Mouse (Mus musculus) macrophage (primary cell): ENCODE results near the gene Icam2. TPM values are rescaled to one million over a fixed set of nuclear protein-coding genes. Genes with fewer than 3 reads are reported as not detected.
"Not testable (repeated sequence)": the region's sequence is repeated elsewhere in the genome, so short reads cannot be mapped to it uniquely, and the experiment has no call there.

Source experiments
- H3K27ac ChIP-seq: fragments of 350-480 bp; formaldehyde crosslinking; 2 replicates; pipeline ENCODE4 v1.9.0; 2021
- H3K36me3 ChIP-seq: fragments of 350-480 bp; formaldehyde crosslinking; 2 replicates; pipeline ENCODE4 v1.9.0; 2021; ENCODE audit errors: inconsistent target
- H3K4me3 ChIP-seq: fragments of 350-480 bp; formaldehyde crosslinking; 2 replicates; pipeline ENCODE4 v1.9.0; 2021; ENCODE audit errors: inconsistent target
- H3K79me2 ChIP-seq: fragments of 350-480 bp; formaldehyde crosslinking; 2 replicates; pipeline ENCODE4 v1.9.0; 2021; ENCODE audit errors: inconsistent target
- WGBS: methylation state at CpG from one replicate; pipeline ENCODE4 v1.1.7; 2026; ENCODE audit warnings: inconsistent platforms; ENCODE audit not compliant: missing documents; 5-methylcytosine and 5-hydroxymethylcytosine counted together
- polyA plus RNA-seq: library from polyadenylated mRNA; stranded (reverse); fragments of 250-400 nt; gene quantifications from 3 replicates; pipeline ENCODE4 v1.2.4, GENCODE M21; 2018; ENCODE audit warnings: inconsistent platforms

Gene Icam2
- polyA plus RNA-seq, 1 experiment from 2014 or later: 4.3 TPM

DNA sequence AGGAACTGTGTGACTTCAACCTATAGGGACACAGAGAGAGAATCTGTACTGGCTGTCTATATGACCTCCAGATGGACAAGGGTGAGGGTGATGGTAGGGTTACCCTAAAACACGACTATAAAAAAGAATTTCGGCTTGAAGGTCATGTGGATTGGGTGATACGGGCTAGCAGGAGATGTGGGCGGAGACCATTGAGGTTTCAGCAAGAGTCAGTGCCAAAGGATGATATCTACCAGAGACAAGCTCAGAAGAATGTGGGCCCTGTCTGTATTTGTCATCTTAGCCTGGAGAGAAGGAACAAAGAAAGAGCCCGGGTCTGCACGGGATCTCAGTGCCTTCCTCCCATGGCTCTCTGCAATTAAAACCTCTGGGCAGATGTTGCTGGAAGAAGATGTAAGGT, 38.1 kb downstream of the Icam2 start:
- 92% methylated on average over 6 of the region's 6 CpGs for WGBS
- Histone ChIP-seq H3K79me2 (no peaks in the 10 kb centered on the region), H3K4me3 (no peak overlapping the region)

DNA sequence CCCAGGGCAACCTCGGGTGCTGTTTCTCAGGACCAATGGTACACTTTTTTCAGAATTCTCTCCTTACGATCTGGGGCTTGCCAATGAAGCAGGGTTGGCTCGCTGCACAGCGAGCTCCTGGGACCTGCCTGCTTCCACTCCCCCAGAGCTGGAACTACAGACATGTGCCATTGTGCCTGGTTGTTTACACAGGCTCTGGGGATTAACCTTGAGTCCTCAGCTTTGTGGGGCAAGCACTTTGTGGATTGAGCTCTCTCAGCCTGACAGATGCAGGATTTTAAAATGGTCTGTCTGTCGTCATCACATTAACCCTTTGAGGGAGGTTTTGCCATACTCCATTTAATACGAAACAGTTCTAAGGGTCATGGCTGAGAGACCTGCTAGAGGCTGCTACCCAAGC, 43.0 kb downstream of the Icam2 start:
- Histone ChIP-seq H3K4me3 (no peak overlapping the region), H3K36me3 (no peaks in the 10 kb centered on the region), H3K27ac (no peak overlapping the region), H3K79me2 (no peaks in the 10 kb centered on the region)
- 87% methylated on average over 6 of the region's 6 CpGs for WGBS

More for the DNA sequence above, 38.1 kb downstream of the Icam2 start:
- H3K36me3 ChIP-seq: no peaks in the 10 kb centered on the region
- H3K27ac ChIP-seq: no peak overlapping the region

DNA sequence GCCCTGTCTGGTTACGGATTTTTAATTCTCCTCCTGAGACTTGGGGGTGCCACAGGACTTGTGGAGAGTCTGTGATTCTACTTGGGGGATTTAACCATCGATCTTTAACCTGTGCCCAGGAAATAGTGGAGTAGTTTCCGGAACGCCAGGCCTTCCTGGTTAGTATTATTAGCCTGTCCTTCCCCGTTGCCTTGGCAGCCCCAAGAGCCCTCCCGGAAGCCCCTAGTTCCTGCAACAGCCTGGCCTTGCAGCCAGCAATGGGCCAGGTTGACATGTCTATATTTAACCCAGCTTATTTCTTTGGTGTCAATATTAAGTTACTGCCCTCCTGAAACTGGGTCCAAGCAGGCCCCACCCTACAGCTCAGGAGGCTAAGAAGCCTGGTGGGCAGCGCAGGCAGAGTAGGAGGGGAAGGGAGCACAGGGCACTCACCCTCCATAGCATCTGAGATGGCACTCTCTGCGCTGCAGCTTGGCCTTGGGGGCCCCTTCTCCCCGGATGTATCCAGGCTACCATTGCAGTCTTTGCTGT, 46.8 kb downstream of the Icam2 start:
- Histone ChIP-seq H3K27ac (no peak overlapping the region), H3K36me3 (no peaks in the 10 kb centered on the region), H3K79me2 (no peaks in the 10 kb centered on the region), H3K4me3 (no peak overlapping the region)
- WGBS: 37% methylated on average over 9 of the region's 9 CpGs

DNA sequence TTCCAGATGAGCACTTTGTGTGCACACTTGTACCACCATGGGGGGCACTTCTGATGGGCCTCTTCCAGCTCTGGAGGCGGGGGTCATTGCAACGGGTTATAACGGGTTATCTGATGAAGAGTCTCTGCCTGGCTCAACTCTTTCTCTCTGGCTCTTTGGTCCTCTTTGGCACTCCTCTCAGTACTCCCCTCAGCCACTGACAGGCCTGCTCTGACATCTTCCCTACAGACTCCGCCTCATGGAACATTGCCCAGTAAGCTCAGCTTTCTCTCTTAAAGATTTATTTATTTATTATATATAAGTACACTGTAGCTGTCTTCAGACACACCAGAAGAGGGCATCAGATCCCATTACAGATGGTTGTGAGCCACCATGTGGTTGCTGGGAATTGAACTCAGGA, 48.6 kb downstream of the Icam2 start:
- H3K4me3 ChIP-seq, H3K36me3 ChIP-seq, H3K79me2 ChIP-seq, H3K27ac ChIP-seq: not testable (repeated sequence)
- 100% methylated on average over 4 of the region's 4 CpGs for WGBS

DNA sequence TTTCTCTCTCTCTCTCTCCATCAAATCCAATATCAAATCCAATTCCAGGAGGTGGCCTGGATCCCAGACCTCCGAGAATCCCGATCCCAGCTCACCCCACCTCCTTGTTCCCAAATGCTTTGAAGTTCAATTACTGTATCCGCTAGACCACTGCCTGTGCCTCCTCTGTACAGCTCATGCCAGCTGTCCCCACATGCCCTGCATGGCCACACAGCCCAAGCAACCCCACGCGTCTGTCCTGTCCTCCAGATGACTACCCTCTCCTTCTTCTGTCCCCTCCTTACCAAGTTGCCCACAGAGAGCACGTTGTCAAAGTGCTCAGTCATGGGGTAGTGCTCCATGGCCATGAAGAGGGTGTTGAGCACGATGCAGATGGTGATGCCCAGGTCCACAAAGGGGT, 49.0 kb downstream of the Icam2 start:
- Histone ChIP-seq H3K36me3 (no peaks in the 10 kb centered on the region), H3K79me2 (no peaks in the 10 kb centered on the region), H3K4me3 (no peak overlapping the region), H3K27ac (no peak overlapping the region)
- WGBS: 92% methylated on average over 7 of the region's 7 CpGs

DNA sequence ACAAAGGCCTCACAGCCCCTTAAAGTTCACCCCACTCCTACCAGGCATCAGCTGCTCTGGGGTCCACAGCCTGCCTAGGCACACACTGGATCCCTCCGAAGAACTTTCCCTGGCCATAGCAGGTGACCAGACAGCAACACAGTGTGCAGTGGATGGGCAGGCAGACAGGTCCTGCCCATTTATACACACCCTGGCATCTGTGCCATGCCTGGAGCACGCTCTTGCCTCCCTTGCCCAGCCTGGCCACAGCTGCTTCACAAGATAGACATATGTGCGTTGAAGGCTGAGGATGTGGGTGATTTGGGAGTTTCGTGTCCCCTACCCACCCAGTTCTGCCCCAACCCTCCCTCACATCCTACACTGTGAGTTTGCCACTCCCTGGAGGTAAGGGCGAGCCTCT, 49.8 kb downstream of the Icam2 start:
- no peak overlapping the region for H3K27ac ChIP-seq
- no peak overlapping the region for H3K4me3 ChIP-seq
- 94% methylated on average over 5 of the region's 5 CpGs for WGBS
- no peaks in the 10 kb centered on the region for H3K79me2 ChIP-seq
- no peaks in the 10 kb centered on the region for H3K36me3 ChIP-seq

DNA sequence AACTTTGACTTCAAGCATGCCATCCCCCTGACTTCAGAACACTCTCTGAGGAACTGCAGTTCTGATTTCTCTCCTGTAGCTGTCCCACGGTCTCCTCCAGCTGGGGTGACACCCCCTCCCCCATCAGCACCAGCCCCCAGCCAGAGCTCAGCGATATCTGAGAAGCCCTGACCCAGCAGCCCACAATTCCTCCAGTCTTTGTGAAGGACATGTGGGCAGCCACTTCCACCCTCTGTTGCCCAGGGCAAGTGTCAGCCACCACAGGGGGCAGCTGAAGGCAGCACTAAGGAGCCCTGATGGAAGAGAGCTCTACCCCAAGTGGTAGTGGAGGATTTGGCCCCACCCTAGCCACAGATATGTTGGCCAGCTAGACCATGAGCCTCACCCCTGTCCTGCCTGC, 53.8 kb downstream of the Icam2 start:
- Histone ChIP-seq H3K79me2 (no peaks in the 10 kb centered on the region), H3K4me3 (no peak overlapping the region), H3K36me3 (no peaks in the 10 kb centered on the region), H3K27ac (no peak overlapping the region)
- 27% methylated on average over 2 of the region's 2 CpGs for WGBS

DNA sequence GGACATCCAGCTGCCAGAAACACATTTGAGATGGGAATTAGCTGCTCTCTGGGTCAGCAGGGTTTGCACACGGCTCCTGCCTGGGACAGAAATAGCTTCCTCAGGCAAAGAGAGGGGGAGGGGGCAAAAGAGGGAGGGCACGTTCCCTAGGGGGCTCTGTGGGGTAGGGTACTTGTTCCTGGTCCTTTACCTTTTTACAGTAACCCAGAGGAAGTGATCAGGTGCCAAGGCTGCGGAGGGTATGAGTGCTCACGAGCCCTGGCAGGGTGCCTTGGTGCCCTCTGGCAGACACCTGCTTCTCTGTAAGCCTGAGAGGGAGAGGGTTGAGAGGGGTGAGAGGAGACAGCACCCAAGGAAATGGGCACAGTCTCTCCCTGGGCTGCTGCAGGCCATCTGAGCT, 55.4 kb downstream of the Icam2 start:
- 43% methylated on average over 4 of the region's 4 CpGs for WGBS
- Histone ChIP-seq H3K27ac (no peak overlapping the region), H3K36me3 (no peaks in the 10 kb centered on the region), H3K79me2 (no peaks in the 10 kb centered on the region), H3K4me3 (no peak overlapping the region)

DNA sequence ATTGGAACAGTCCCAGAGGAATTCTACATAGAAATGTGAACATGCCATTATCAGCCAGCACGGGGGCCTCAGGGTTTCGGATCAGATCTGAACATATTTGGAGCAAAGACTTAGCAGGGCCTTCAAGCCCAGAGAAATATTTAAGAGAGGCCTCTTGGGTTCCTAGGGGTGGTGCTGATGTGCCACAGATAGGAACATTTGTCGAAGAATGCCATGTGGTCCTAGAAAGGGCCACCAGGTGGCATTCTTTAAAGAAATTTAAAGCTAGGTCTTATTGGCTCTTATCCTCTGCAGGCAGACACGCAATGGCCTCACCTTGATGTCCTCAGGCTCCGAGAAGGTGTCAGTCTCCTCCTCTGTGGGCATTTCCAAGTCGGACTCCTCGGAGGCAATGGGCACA, 58.2 kb downstream of the Icam2 start:
- 20% methylated on average over 7 of the region's 7 CpGs for WGBS
- H3K36me3 ChIP-seq: no peaks in the 10 kb centered on the region
- H3K27ac ChIP-seq: no peak overlapping the region
- no peaks in the 10 kb centered on the region for H3K79me2 ChIP-seq
- no peak overlapping the region for H3K4me3 ChIP-seq

DNA sequence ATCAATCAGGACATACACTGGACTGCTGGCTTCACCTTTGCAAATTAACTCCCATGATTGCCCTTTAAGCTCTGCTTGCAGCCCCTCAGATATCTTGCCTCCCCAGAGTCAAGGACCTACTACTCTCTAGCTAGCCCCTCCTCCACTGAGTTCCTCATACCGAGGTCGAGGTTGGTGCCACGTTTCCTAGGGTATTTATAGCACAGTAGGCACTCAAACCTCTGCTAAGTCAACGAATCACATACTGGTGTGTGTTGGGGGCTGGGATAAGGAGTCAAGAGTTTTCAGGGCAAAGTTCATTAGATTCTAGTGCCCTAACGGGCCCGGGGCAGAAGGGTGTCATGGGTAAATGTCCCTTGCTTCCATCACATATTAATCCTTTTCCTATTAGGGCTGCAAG, 58.7 kb downstream of the Icam2 start:
- no peak overlapping the region for H3K4me3 ChIP-seq
- no peaks in the 10 kb centered on the region for H3K79me2 ChIP-seq
- H3K27ac ChIP-seq: no peak overlapping the region
- H3K36me3 ChIP-seq: no peaks in the 10 kb centered on the region
- WGBS: 15% methylated on average over 6 of the region's 6 CpGs

DNA sequence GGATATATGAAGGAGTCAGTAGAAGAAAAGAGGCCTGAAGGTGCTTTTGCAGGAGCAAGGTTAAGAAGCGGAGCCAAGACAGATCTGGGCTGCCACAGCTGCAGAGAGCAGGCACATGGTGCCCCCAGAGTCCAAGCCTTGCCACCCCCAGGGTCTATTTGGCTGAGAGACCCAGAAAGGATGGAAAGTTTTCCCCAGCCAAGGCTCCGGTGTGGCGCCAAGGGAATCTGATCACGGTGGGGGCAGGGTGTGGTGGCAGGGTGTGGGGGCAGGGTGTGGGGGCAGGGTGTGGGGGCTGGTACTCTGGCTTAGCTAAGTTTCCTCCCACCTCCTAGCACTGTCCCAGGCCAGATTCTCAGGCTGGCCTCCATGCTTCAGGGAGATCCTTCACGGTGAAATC, 59.4 kb downstream of the Icam2 start:
- Histone ChIP-seq H3K4me3 (no peak overlapping the region), H3K36me3 (no peaks in the 10 kb centered on the region), H3K27ac (no peak overlapping the region), H3K79me2 (no peaks in the 10 kb centered on the region)
- WGBS: 87% methylated on average over 5 of the region's 5 CpGs

Other genes starting within 250 kb of the Icam2 start
- not detected in 3 replicates for gene Gm10840, start 227.2 kb downstream of the Icam2 start, polyA plus RNA-seq
- 74.9 to 122 TPM (median 80.3 TPM) in 3 replicates for gene Limd2, start 227.2 kb downstream of the Icam2 start, polyA plus RNA-seq
- gene Strada, start 185.9 kb downstream of the Icam2 start, polyA plus RNA-seq: 14.5 to 19.3 TPM (median 18.7 TPM) in 3 replicates
- gene Ccdc47, start 171.7 kb downstream of the Icam2 start, polyA plus RNA-seq: 46.7 to 77.0 TPM (median 51.2 TPM) in 3 replicates
- 37.1 to 61.7 TPM (median 46.9 TPM) in 3 replicates for gene Ddx42, start 171.1 kb downstream of the Icam2 start, polyA plus RNA-seq
- 20.8 to 53.8 TPM (median 38.8 TPM) in 3 replicates for gene Ftsj3, start 132.0 kb downstream of the Icam2 start, polyA plus RNA-seq
- 96.6 to 162 TPM (median 102 TPM) in 3 replicates for gene Psmc5, start 131.9 kb downstream of the Icam2 start, polyA plus RNA-seq
- gene Smarcd2, start 115.1 kb downstream of the Icam2 start, polyA plus RNA-seq: 54.1 to 59.1 TPM (median 55.6 TPM) in 3 replicates
- gene Tcam1, start 111.4 kb downstream of the Icam2 start, polyA plus RNA-seq: 0.10 to 0.28 TPM (median 0.15 TPM) in 3 replicates
- not detected in 3 replicates for gene Gh, start 86.2 kb downstream of the Icam2 start, polyA plus RNA-seq
- 1.9 to 4.4 TPM (median 2.9 TPM) in 3 replicates for gene Cd79b, start 73.3 kb downstream of the Icam2 start, polyA plus RNA-seq
- gene Scn4a, start 34.8 kb downstream of the Icam2 start, polyA plus RNA-seq: 0.03 TPM in 1 of 3 replicates, not detected in the others
- gene Prr29, start 22.6 kb downstream of the Icam2 start, polyA plus RNA-seq: not detected in 3 replicates
- 17.0 to 28.6 TPM (median 18.0 TPM) in 3 replicates for gene Ern1, start 99.8 kb upstream of the Icam2 start, polyA plus RNA-seq
- 25.1 to 36.4 TPM (median 27.4 TPM) in 3 replicates for gene Tex2, start 225.3 kb upstream of the Icam2 start, polyA plus RNA-seq